44 mouse cellular contexts compared by ENCODE assay signal in genomic region chr4:107064394-107065098, GRCm38 (mm10). TPM values are rescaled to one million over a fixed set of nuclear protein-coding genes. Genes with fewer than 3 reads are reported as not detected.
"Had no signal": no experiment of that assay in that cellular context is flagged by ENCODE, and none has a peak within 500 bp of the region (broad histone marks: within the 10 kb centered on the region; RNA-seq: fewer than 3 reads in every experiment).

No protein-coding gene starts in this region.

- DNase-seq: left cerebral cortex, postnatal 4 days; liver; liver, embryonic 13.5 days; liver, postnatal 0 days; lung, adult 18-20 months; lung, adult 2 months; lung, embryonic 14.5 days; lung, postnatal 10 days; lung, postnatal 14 days; lung, postnatal 36 days; lung, postnatal 4 days; midbrain, embryonic 14.5 days had no signal

- H3K4me3 ChIP-seq: left cerebral cortex, adult 2 months; limb, embryonic 15.5 days; liver, embryonic 12.5 days; midbrain, embryonic 12.5 days; midbrain, embryonic 13.5 days; midbrain, embryonic 15.5 days; myocyte had no signal

- H3K9ac ChIP-seq: limb, embryonic 12.5 days; limb, embryonic 13.5 days; limb, embryonic 15.5 days; liver, embryonic 12.5 days; liver, embryonic 14.5 days; liver, embryonic 15.5 days; liver, postnatal 0 days; lung, embryonic 14.5 days; lung, embryonic 15.5 days; midbrain, embryonic 12.5 days; midbrain, embryonic 13.5 days; midbrain, embryonic 15.5 days had no signal

- H3K27ac ChIP-seq: left cerebral cortex, adult 2 months; limb, embryonic 10.5 days; limb, embryonic 12.5 days; limb, embryonic 13.5 days; limb, embryonic 15.5 days; liver, embryonic 12.5 days; liver, embryonic 13.5 days; liver, embryonic 14.5 days; liver, embryonic 15.5 days; lung, embryonic 15.5 days; macrophage; midbrain, embryonic 10.5 days; midbrain, embryonic 12.5 days; midbrain, embryonic 13.5 days; midbrain, embryonic 15.5 days had no signal

- H3K4me2 ChIP-seq: limb, embryonic 15.5 days; liver, embryonic 11.5 days; lung, embryonic 14.5 days; midbrain, embryonic 11.5 days; midbrain, embryonic 12.5 days had no signal

- H3K9me3 ChIP-seq: limb, embryonic 10.5 days; limb, embryonic 12.5 days; limb, embryonic 13.5 days; limb, embryonic 15.5 days; liver, embryonic 12.5 days; liver, embryonic 13.5 days; liver, embryonic 15.5 days; lung, embryonic 15.5 days; megakaryocyte, embryonic 14.5 days; midbrain, embryonic 10.5 days; midbrain, embryonic 12.5 days; midbrain, embryonic 13.5 days; midbrain, embryonic 15.5 days had no signal

- H3K27me3 ChIP-seq: limb, embryonic 12.5 days; limb, embryonic 13.5 days; limb, embryonic 15.5 days; liver, embryonic 12.5 days; liver, embryonic 13.5 days; liver, embryonic 15.5 days; lung, embryonic 15.5 days; midbrain, embryonic 12.5 days; midbrain, embryonic 15.5 days had no signal

RNA-seq across cellular contexts. Expression of gene Cdcp2, which starts 32.1 kb away (rescaled TPM):
- total RNA-seq: left cerebral cortex, adult 2 months; left cerebral cortex, adult 8-10 months; left cerebral cortex, postnatal 10 days; left cerebral cortex, postnatal 14 days; left cerebral cortex, postnatal 25 days; left cerebral cortex, postnatal 36 days; left cerebral cortex, postnatal 4 days; liver, adult 2 months; megakaryocyte progenitor cell, adult 5-6 weeks; megakaryocyte, adult 5-6 weeks; megakaryocyte-erythroid progenitor cell, adult 5-6 weeks; monocyte, adult 5-6 weeks had no signal
- polyA plus RNA-seq: limb, embryonic 10.5 days; limb, embryonic 11.5 days; limb, embryonic 12.5 days; limb, embryonic 15.5 days; liver, adult 2 months; liver, embryonic 11.5 days; liver, embryonic 12.5 days; liver, embryonic 13.5 days; liver, embryonic 14.5 days; liver, embryonic 15.5 days; liver, embryonic 16.5 days; liver, postnatal 0 days; lung, adult 2 months; lung, embryonic 14.5 days; lung, embryonic 15.5 days; lung, embryonic 16.5 days; macrophage; midbrain, embryonic 13.5 days; midbrain, embryonic 14.5 days; midbrain, embryonic 15.5 days; midbrain, embryonic 16.5 days; myocyte had no signal
